Mouse (Mus musculus) urinary bladder, adult 2 months (tissue): ENCODE measurements around the gene Ipo13. TPM values are rescaled to one million over a fixed set of nuclear protein-coding genes. Genes with fewer than 3 reads are reported as not detected.

Experiments used
- DNase-seq: peaks from one replicate; pipeline ENCODE4 v3.0.0; 2022; ENCODE audit warnings: low spot score
- polyA plus RNA-seq: library from polyadenylated mRNA; depleted of rRNA; stranded (reverse); fragments of >200 nt; gene quantifications from 2 replicates; pipeline ENCODE4 v1.2.3, GENCODE M21; 2012; rRNA removed

The Ipo13 gene
- polyA plus RNA-seq: 40.0 and 40.5 TPM in 2 replicates

GRCm38 (mm10) chr4:117914591-117915442, at the start of gene Ipo13:
Gene Ipo13, minus strand, starts transcription at chr4:117914999.
- DNase-seq: peak; percentile 96

- no peak for DNase-seq
Observed at GRCm38 (mm10) chr4:117957492-117957891, 42.7 kb upstream of the Ipo13 start.

GRCm38 (mm10) chr4:117947493-117947892, 32.7 kb upstream of the Ipo13 start:
- DNase-seq: no peak

GRCm38 (mm10) chr4:117946639-117947305, 32.0 kb upstream of the Ipo13 start:
- peak; percentile 39 for DNase-seq

- no peak for DNase-seq
Observed at GRCm38 (mm10) chr4:117943317-117943716, 28.5 kb upstream of the Ipo13 start.

- DNase-seq: no peak
Observed at GRCm38 (mm10) chr4:117936964-117937363, 22.2 kb upstream of the Ipo13 start.

GRCm38 (mm10) chr4:117934081-117934480, 19.3 kb upstream of the Ipo13 start:
- DNase-seq: no peak

- DNase-seq: no peak
Observed at GRCm38 (mm10) chr4:117933248-117933647, 18.4 kb upstream of the Ipo13 start.

- peak; percentile 67 for DNase-seq
Observed at GRCm38 (mm10) chr4:117929391-117929881, 14.6 kb upstream of the Ipo13 start, which contains the start of gene Artn. Gene Artn, minus strand, starts transcription at chr4:117929763.

GRCm38 (mm10) chr4:117928699-117929241, 14.0 kb upstream of the Ipo13 start:
- DNase-seq: peak; percentile 33

- DNase-seq: no peak
Observed at GRCm38 (mm10) chr4:117928234-117928633, 13.4 kb upstream of the Ipo13 start.

- DNase-seq: no peak
Observed at GRCm38 (mm10) chr4:117926545-117927482, 12.0 kb upstream of the Ipo13 start.

GRCm38 (mm10) chr4:117924916-117925315, 10.1 kb upstream of the Ipo13 start:
- DNase-seq: no peak

- no peak for DNase-seq
Observed at GRCm38 (mm10) chr4:117923450-117923849, 8.7 kb upstream of the Ipo13 start.

- DNase-seq: no peak
Observed at GRCm38 (mm10) chr4:117921358-117921757, 6.6 kb upstream of the Ipo13 start.

GRCm38 (mm10) chr4:117918762-117919161, 4.0 kb upstream of the Ipo13 start:
- DNase-seq: no peak

GRCm38 (mm10) chr4:117918261-117918660, 3.5 kb upstream of the Ipo13 start:
- DNase-seq: no peak

GRCm38 (mm10) chr4:117917847-117918246, 3.0 kb upstream of the Ipo13 start:
- no peak for DNase-seq

GRCm38 (mm10) chr4:117917402-117917801, 2.6 kb upstream of the Ipo13 start:
- no peak for DNase-seq

- no peak for DNase-seq
Observed at GRCm38 (mm10) chr4:117916386-117916785, 1.6 kb upstream of the Ipo13 start.

GRCm38 (mm10) chr4:117915489-117916105, 798 bp upstream of the Ipo13 start:
- DNase-seq: no peak
